Mouse (Mus musculus): ENCODE data around the gene Itgb1. TPM values are rescaled to one million over a fixed set of nuclear protein-coding genes. Genes with fewer than 3 reads are reported as not detected.

The Itgb1 gene
- polyA plus RNA-seq, 1 experiment = 246 TPM

DNA sequence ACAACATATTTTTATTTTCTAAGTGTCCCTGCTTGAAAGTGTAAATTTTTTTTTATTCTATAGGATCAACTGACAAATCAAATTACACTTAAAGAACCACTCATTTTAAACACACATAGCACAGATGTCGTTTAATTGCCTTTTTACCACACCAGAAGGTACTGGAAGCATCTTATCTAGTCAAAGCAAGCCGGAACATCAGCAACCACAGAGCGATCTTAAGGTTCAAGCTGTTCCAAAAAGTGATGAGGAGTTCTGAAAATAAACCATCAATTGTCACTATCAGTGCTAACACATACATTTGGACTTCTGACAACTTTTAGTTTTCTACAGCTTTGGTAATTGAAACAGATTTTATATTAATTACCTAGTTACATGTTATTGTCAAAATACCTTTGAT lies 48.7 kb downstream of the Itgb1 start:
- H3K9me3 ChIP-seq (replicated peaks; ENCODE audit: control insufficient read depth, insufficient read depth, low read length, poor library complexity, severe bottlenecking) = no peaks in the 10 kb centered on the region
- TF ChIP-seq CTCF (IDR thresholded peaks at IDR 0.05; ENCODE audit: low read depth, low read length) (no peak), EP300 (IDR thresholded peaks at IDR 0.05; ENCODE audit: insufficient read depth, low read depth, low read length) (no peak), POLR2A (IDR thresholded peaks at IDR 0.05; ENCODE audit: insufficient read depth, low read length) (no peak)
- no peak overlapping the region for H3K4me3 ChIP-seq (ENCODE audit: low read depth, low read length)
- H3K36me3 ChIP-seq (ENCODE audit: control insufficient read depth, insufficient read depth, low read length, poor library complexity, severe bottlenecking) = peaks cover 38% of the 10 kb centered on the region
- no peak overlapping the region for H3K27ac ChIP-seq (ENCODE audit: insufficient read depth, low read length)
- no peaks in the 10 kb centered on the region; the same call in none of the 2 replicates for H3K27me3 ChIP-seq (ENCODE audit: control insufficient read depth, insufficient read depth, low read length, poor library complexity, severe bottlenecking)
- no peak overlapping the region for H3K9ac ChIP-seq (ENCODE audit: low read depth, poor library complexity, severe bottlenecking)
- no peaks in the 10 kb centered on the region for H3K4me1 ChIP-seq (ENCODE audit: control insufficient read depth, insufficient read depth, low read length)

DNA sequence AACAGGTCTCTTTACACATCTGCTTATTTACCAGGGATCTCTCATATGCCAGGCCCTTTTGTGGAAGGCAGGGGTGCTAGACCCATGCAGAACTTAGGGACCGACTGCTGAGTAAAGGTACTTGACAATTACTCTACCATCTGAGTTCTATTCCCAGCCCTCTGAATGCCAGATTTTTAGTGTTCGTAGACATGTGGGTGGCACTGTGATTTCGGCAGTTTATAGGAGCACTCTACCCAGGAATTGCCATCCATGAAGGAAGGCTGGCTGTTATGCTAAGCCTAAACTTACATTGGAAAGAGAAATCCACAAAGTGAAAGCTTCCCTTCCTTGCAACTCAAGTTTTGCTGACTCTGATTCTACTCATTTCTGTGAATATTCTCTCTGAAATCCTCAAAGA lies 50.2 kb downstream of the Itgb1 start:
- Histone ChIP-seq H3K27ac (ENCODE audit: insufficient read depth, low read length) (no peak overlapping the region), H3K9ac (ENCODE audit: low read depth, poor library complexity, severe bottlenecking) (no peak overlapping the region), H3K36me3 (ENCODE audit: control insufficient read depth, insufficient read depth, low read length, poor library complexity, severe bottlenecking) (peaks cover 30% of the 10 kb centered on the region), H3K27me3 (ENCODE audit: control insufficient read depth, insufficient read depth, low read length, poor library complexity, severe bottlenecking) (no peaks in the 10 kb centered on the region; the same call in none of the 2 replicates), H3K4me3 (ENCODE audit: low read depth, low read length) (no peak overlapping the region), H3K9me3 (replicated peaks; ENCODE audit: control insufficient read depth, insufficient read depth, low read length, poor library complexity, severe bottlenecking) (0 out of 2 replicates have a peak, but pooled peaks cover 3% of the 10 kb centered on the region), H3K4me1 (ENCODE audit: control insufficient read depth, insufficient read depth, low read length) (no peaks in the 10 kb centered on the region)
- TF ChIP-seq POLR2A (IDR thresholded peaks at IDR 0.05; ENCODE audit: insufficient read depth, low read length) = no peak
- TF ChIP-seq CTCF (IDR thresholded peaks at IDR 0.05; ENCODE audit: low read depth, low read length) = no peak
- no peak for TF ChIP-seq EP300 (IDR thresholded peaks at IDR 0.05; ENCODE audit: insufficient read depth, low read depth, low read length)

Other genes with a start within 250 kb of the Itgb1 start
- gene Gm3952, start 113.0 kb downstream of the Itgb1 start, polyA plus RNA-seq (2011; ENCODE audit: insufficient read depth, insufficient read length, low read depth, missing spikeins) = not detected in 2 replicates